Mouse (Mus musculus): ENCODE measurements around the gene Naip2.
"Not testable (repeated sequence)": the region's sequence is repeated elsewhere in the genome, so short reads cannot be mapped to it uniquely, and the experiment has no call there.

GRCm38 (mm10) chr13:100201659-100202333 lies at the start of gene Naip2:
- TF ChIP-seq CTCF, EP300 (IDR thresholded peaks at IDR 0.05; ENCODE audit: low read depth): not testable (repeated sequence)
